Mouse (Mus musculus): ENCODE results near the gene Aldh4a1.

Gene Aldh4a1

GRCm38 (mm10) chr4:139622373-139623282, at the start of gene Aldh4a1:
Gene Aldh4a1, plus strand, starts transcription at chr4:139622866.
- peak; percentile 96 for DNase-seq

GRCm38 (mm10) chr4:139572928-139573512, 49.6 kb upstream of the Aldh4a1 start:
- peak; percentile 60 for DNase-seq

GRCm38 (mm10) chr4:139574156-139574798, 48.4 kb upstream of the Aldh4a1 start:
- DNase-seq = peak; percentile 100

- peak; percentile 87 for DNase-seq
Measured at GRCm38 (mm10) chr4:139574799-139575672, 47.6 kb upstream of the Aldh4a1 start.

- DNase-seq = no peak
Measured at GRCm38 (mm10) chr4:139575673-139576003, 47.0 kb upstream of the Aldh4a1 start.

- DNase-seq = peak; percentile 66
Measured at GRCm38 (mm10) chr4:139576251-139576880, 46.3 kb upstream of the Aldh4a1 start.

- peak; percentile 77 for DNase-seq
Measured at GRCm38 (mm10) chr4:139577006-139577405, 45.7 kb upstream of the Aldh4a1 start.

- DNase-seq = peak; percentile 28
Measured at GRCm38 (mm10) chr4:139578389-139578788, 44.3 kb upstream of the Aldh4a1 start.

- DNase-seq = peak; percentile 32
Measured at GRCm38 (mm10) chr4:139579003-139579402, 43.7 kb upstream of the Aldh4a1 start.

- peak; percentile 43 for DNase-seq
Measured at GRCm38 (mm10) chr4:139579466-139579865, 43.2 kb upstream of the Aldh4a1 start.

- DNase-seq = peak; percentile 41
Measured at GRCm38 (mm10) chr4:139580663-139581336, 41.9 kb upstream of the Aldh4a1 start.

- peak; percentile 66 for DNase-seq
Measured at GRCm38 (mm10) chr4:139581427-139582051, 41.1 kb upstream of the Aldh4a1 start.

GRCm38 (mm10) chr4:139582346-139582745, 40.3 kb upstream of the Aldh4a1 start:
- peak; percentile 54 for DNase-seq

- DNase-seq = peak; percentile 41
Measured at GRCm38 (mm10) chr4:139582903-139583302, 39.8 kb upstream of the Aldh4a1 start.

- peak; percentile 27 for DNase-seq
Measured at GRCm38 (mm10) chr4:139583629-139584245, 38.9 kb upstream of the Aldh4a1 start.

GRCm38 (mm10) chr4:139584704-139585103, 38.0 kb upstream of the Aldh4a1 start:
- peak; percentile 43 for DNase-seq

- peak; percentile 45 for DNase-seq
Measured at GRCm38 (mm10) chr4:139585713-139586112, 37.0 kb upstream of the Aldh4a1 start.

- DNase-seq = no peak
Measured at GRCm38 (mm10) chr4:139587370-139587769, 35.3 kb upstream of the Aldh4a1 start.

GRCm38 (mm10) chr4:139587773-139588172, 34.9 kb upstream of the Aldh4a1 start:
- peak; percentile 62 for DNase-seq

- DNase-seq = peak; percentile 54
Measured at GRCm38 (mm10) chr4:139589351-139590027, 33.2 kb upstream of the Aldh4a1 start.
